Mouse (Mus musculus) bone marrow macrophage, adult 2 months (primary cell): ENCODE measurements around the gene Gm815. TPM values are rescaled to one million over a fixed set of nuclear protein-coding genes. Genes with fewer than 3 reads are reported as not detected.

Experiments used
- H3K27ac ChIP-seq: 2 replicates; pipeline ENCODE4 v1.5.1; 2012; ENCODE audit warnings: low read depth, low read length; ENCODE audit not compliant: insufficient read depth
- H3K4me1 ChIP-seq: 2 replicates; pipeline ENCODE4 v1.6.1; 2012; ENCODE audit warnings: low read length; ENCODE audit not compliant: control insufficient read depth, insufficient read depth
- H3K4me3 ChIP-seq: 2 replicates; pipeline ENCODE4 v1.5.1; 2012; ENCODE audit warnings: mild to moderate bottlenecking, low read length, moderate library complexity; ENCODE audit not compliant: insufficient read depth
- CTCF ChIP-seq: IDR thresholded peaks from 2 replicates; pipeline ENCODE4 v1.5.1; 2012; ENCODE audit warnings: low read depth, mild to moderate bottlenecking, low read length, moderate library complexity
- POLR2A ChIP-seq: IDR thresholded peaks from 2 replicates; pipeline ENCODE4 v1.6.1; 2012; ENCODE audit warnings: mild to moderate bottlenecking, low read depth, low read length, borderline replicate concordance
- polyA plus RNA-seq: library from polyadenylated mRNA; stranded (reverse); fragments of >200 nt; gene quantifications from 2 replicates; pipeline ENCODE4 v1.2.4, GENCODE M21; 2012; ENCODE audit not compliant: missing spikeins, insufficient read depth, insufficient read length

Gm815 gene
- polyA plus RNA-seq, 1 experiment, result not detected

GRCm38 (mm10) chr19:26875601-26876000 lies 10.1 kb upstream of the Gm815 start:
- Histone ChIP-seq H3K4me3 (no peak overlapping the region), H3K4me1 (no peaks in the 10 kb centered on the region), H3K27ac (no peak overlapping the region)
- TF ChIP-seq CTCF (no peak), POLR2A (no peak)

GRCm38 (mm10) chr19:26877180-26877775 lies 8.4 kb upstream of the Gm815 start:
- Histone ChIP-seq H3K27ac (no peak overlapping the region), H3K4me3 (no peak overlapping the region), H3K4me1 (no peaks in the 10 kb centered on the region)
- no peak for TF ChIP-seq POLR2A
- TF ChIP-seq CTCF, result no peak

GRCm38 (mm10) chr19:26879856-26880255 lies 5.8 kb upstream of the Gm815 start:
- H3K4me1 ChIP-seq, result no peaks in the 10 kb centered on the region
- no peak overlapping the region for H3K4me3 ChIP-seq
- no peak for TF ChIP-seq POLR2A
- TF ChIP-seq CTCF, result no peak
- H3K27ac ChIP-seq, result no peak overlapping the region

GRCm38 (mm10) chr19:26881866-26882427 lies 3.7 kb upstream of the Gm815 start:
- Histone ChIP-seq H3K27ac (no peak overlapping the region), H3K4me3 (no peak overlapping the region), H3K4me1 (no peaks in the 10 kb centered on the region)
- TF ChIP-seq CTCF, result no peak
- no peak for TF ChIP-seq POLR2A

- no peak for TF ChIP-seq CTCF
- TF ChIP-seq POLR2A, result no peak
Measured at GRCm38 (mm10) chr19:26888171-26888570, 2.5 kb downstream of the Gm815 start.

GRCm38 (mm10) chr19:26891306-26891964 lies 5.8 kb downstream of the Gm815 start:
- Histone ChIP-seq H3K4me1 (no peaks in the 10 kb centered on the region), H3K27ac (no peak overlapping the region), H3K4me3 (no peak overlapping the region)
- TF ChIP-seq POLR2A (no peak), CTCF (no peak)

More at GRCm38 (mm10) chr19:26888171-26888570, 2.5 kb downstream of the Gm815 start:
- H3K4me1 ChIP-seq, result no peaks in the 10 kb centered on the region
- no peak overlapping the region for H3K27ac ChIP-seq
- H3K4me3 ChIP-seq, result no peak overlapping the region

GRCm38 (mm10) chr19:26892861-26893260 lies 7.2 kb downstream of the Gm815 start:
- H3K27ac ChIP-seq, result no peak overlapping the region

GRCm38 (mm10) chr19:26902162-26902561 lies 16.5 kb downstream of the Gm815 start:
- no peaks in the 10 kb centered on the region for H3K4me1 ChIP-seq
- TF ChIP-seq CTCF (no peak), POLR2A (no peak)
- H3K4me3 ChIP-seq, result no peak overlapping the region
- no peak overlapping the region for H3K27ac ChIP-seq

More at GRCm38 (mm10) chr19:26892861-26893260, 7.2 kb downstream of the Gm815 start:
- Histone ChIP-seq H3K4me3 (no peak overlapping the region), H3K4me1 (no peaks in the 10 kb centered on the region)
- TF ChIP-seq CTCF (no peak), POLR2A (no peak)

GRCm38 (mm10) chr19:26914245-26914644 lies 28.6 kb downstream of the Gm815 start:
- H3K4me1 ChIP-seq, result no peaks in the 10 kb centered on the region
- no peak overlapping the region for H3K27ac ChIP-seq
- TF ChIP-seq CTCF, result no peak
- no peak for TF ChIP-seq POLR2A
- no peak overlapping the region for H3K4me3 ChIP-seq

- no peak overlapping the region for H3K4me3 ChIP-seq
- TF ChIP-seq POLR2A (no peak), CTCF (no peak)
- H3K4me1 ChIP-seq, result no peaks in the 10 kb centered on the region
- H3K27ac ChIP-seq, result no peak overlapping the region
Measured at GRCm38 (mm10) chr19:26920816-26921215, 35.1 kb downstream of the Gm815 start.
